Mouse (Mus musculus): ENCODE data around the gene Sh3glb1. TPM values are rescaled to one million over a fixed set of nuclear protein-coding genes. Genes with fewer than 3 reads are reported as not detected.

The Sh3glb1 gene
- polyA plus RNA-seq, 1 experiment from 2014 or later: 98.1 TPM

Other genes with a start within 250 kb of the Sh3glb1 start
- 13.9 and 17.4 TPM in 2 replicates for gene Hs2st1, start 150.2 kb downstream of the Sh3glb1 start, polyA plus RNA-seq (2015; fragmentation: Nextera tagmentation; extraction: Ambion mirVana)
- gene Selenof, start 150.0 kb downstream of the Sh3glb1 start, polyA plus RNA-seq (2015; fragmentation: Nextera tagmentation; extraction: Ambion mirVana): 518 and 526 TPM in 2 replicates
- gene Clca3a1, start 40.6 kb upstream of the Sh3glb1 start, polyA plus RNA-seq (2015; fragmentation: Nextera tagmentation; extraction: Ambion mirVana): 0.17 and 0.19 TPM in 2 replicates
- not detected in 2 replicates for gene Clca3a2, start 99.2 kb upstream of the Sh3glb1 start, polyA plus RNA-seq (2015; fragmentation: Nextera tagmentation; extraction: Ambion mirVana)
- 0.05 TPM in 1 of 2 replicates, not detected in the other for gene Clca3b, start 129.0 kb upstream of the Sh3glb1 start, polyA plus RNA-seq (2015; fragmentation: Nextera tagmentation; extraction: Ambion mirVana)
- gene Clca4b, start 212.2 kb upstream of the Sh3glb1 start, polyA plus RNA-seq (2015; fragmentation: Nextera tagmentation; extraction: Ambion mirVana): not detected in 2 replicates

All from midbrain, embryonic 13.5 days (tissue).